Mouse (Mus musculus): ENCODE results near the gene Spdl1. TPM values are rescaled to one million over a fixed set of nuclear protein-coding genes. Genes with fewer than 3 reads are reported as not detected.

The Spdl1 gene
- 1.6 TPM for polyA plus RNA-seq (2014; fragmentation: Illumina TruSeq; extraction: RNeasy Lipid Tissue Mini Kit (QIAGEN cat#74804); ENCODE audit: low read depth, low replicate concordance)

DNA sequence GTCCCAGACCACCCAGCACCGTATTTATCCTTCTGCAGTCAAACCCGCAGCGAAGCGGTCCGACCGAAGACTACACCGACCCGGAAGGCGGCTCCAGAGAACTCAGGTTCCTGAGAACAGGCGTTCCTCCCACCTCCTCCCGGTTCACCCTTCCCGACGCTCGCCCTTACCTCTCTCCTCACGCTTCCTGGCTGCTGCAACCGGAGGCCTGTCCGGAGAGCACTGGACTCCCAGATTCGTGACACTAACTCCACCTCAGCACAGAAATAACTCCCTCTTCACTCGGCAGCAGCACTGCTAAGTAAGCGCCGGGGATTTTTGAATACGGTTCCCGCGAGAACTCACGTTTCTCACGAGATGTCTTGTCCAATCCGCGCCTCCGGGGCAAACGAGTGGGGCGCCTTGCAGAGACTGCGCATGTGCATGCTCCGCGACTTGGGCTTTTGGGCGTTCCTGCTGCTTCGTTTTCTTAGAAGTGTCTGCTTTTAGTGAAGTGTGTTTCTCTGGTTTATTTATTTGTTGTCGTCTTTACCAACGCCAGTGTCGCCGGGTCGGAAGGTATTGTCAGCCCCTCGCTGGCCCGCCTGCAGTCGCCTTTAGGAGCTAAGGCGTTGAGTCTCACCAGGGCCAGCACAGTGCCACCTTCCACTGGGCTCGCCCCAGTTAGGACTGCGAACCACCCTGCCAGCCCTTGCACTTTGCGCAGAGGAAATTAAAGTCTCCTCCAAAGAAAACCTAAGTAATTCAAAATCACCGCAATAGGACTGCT is at the start of gene Spdl1:
TSS of gene Spdl1 (minus strand) at position 324 of the 769 bp plus-strand sequence.

DNA sequence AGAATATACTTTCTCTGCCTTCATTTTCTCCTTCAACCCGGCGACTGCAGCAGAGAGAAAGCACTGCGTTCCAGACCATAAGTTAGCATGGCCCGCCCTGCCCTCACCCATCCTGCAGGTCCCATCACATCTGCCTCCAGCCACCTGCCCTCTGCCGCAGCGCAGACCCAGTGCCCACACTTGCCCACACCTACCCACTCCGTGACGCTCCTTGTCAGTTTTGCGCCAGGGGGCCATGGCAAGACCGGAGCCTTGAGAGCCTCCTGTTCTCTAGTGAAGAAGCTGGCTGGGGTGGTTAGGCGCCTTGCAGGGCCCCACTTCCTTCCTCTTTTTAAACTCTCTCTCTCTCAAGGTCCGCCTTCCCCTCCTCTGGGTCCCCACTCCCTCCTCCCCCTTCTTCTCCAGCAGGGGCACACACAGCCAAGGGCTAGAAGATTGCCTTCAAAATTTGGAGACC is 49.8 kb downstream of the Spdl1 start, which contains the start of gene Dock2:
TSS of gene Dock2 (minus strand) at position 306 of the 457 bp plus-strand sequence.

Other genes with a start within 250 kb of the Spdl1 start
- 5.5 TPM for gene Dock2, start 49.7 kb downstream of the Spdl1 start, polyA plus RNA-seq (2014; fragmentation: Illumina TruSeq; extraction: RNeasy Lipid Tissue Mini Kit (QIAGEN cat#74804); ENCODE audit: low read depth, low replicate concordance)

Measured in adipose tissue, adult 10 weeks (tissue).